Mouse (Mus musculus) myocyte (in vitro differentiated cells): ENCODE results near the gene Grxcr1.

Source experiments
- CEBPB ChIP-seq: IDR thresholded peaks from 2 replicates; pipeline ENCODE4 v1.6.1; 2011; ENCODE audit warnings: mild to moderate bottlenecking, moderate library complexity; ENCODE audit not compliant: poor library complexity, insufficient read depth, severe bottlenecking
- E2F4 ChIP-seq: IDR thresholded peaks from one replicate; pipeline ENCODE4 v1.6.1; 2011; ENCODE audit warnings: mild to moderate bottlenecking, control low read depth, moderate library complexity; ENCODE audit not compliant: insufficient read depth
- MAX ChIP-seq: IDR thresholded peaks from one replicate; pipeline ENCODE4 v1.6.1; 2011; ENCODE audit warnings: low read depth, mild to moderate bottlenecking, control low read depth
- MYOD1 ChIP-seq, 3 experiments: IDR thresholded peaks; one replicate each; pipeline ENCODE4 v1.6.1; 2011; ENCODE audit warnings: control low read depth in 2 of 3, low read depth in 2 of 3, mild to moderate bottlenecking in 2 of 3, moderate library complexity in 1 of 3; ENCODE audit not compliant: insufficient read length in 2 of 3, control insufficient read depth in 1 of 3
- MYOG ChIP-seq, 3 experiments: IDR thresholded peaks; one replicate each; pipeline ENCODE4 v1.6.1; 2011; ENCODE audit warnings: control low read depth in 2 of 3, low read depth in 2 of 3, mild to moderate bottlenecking in 2 of 3; ENCODE audit not compliant: insufficient read length in 2 of 3, control insufficient read depth in 1 of 3, insufficient read depth in 1 of 3
- POLR2A ChIP-seq: IDR thresholded peaks from one replicate; pipeline ENCODE4 v1.6.1; 2011; ENCODE audit warnings: low read depth, mild to moderate bottlenecking, control low read depth, moderate library complexity; ENCODE audit not compliant: insufficient read length
- POLR2AphosphoS2 ChIP-seq: IDR thresholded peaks from one replicate; pipeline ENCODE4 v1.6.1; 2011; ENCODE audit warnings: low read depth, control low read depth; ENCODE audit not compliant: insufficient read length
- TCF12 ChIP-seq: IDR thresholded peaks from one replicate; pipeline ENCODE4 v1.6.1; 2011; ENCODE audit warnings: mild to moderate bottlenecking, control low read depth; ENCODE audit not compliant: poor library complexity, insufficient read depth, severe bottlenecking
- TCF3 ChIP-seq: IDR thresholded peaks from one replicate; pipeline ENCODE4 v1.6.1; 2011; ENCODE audit warnings: low read depth, control low read depth; ENCODE audit not compliant: insufficient read length
- USF1 ChIP-seq: IDR thresholded peaks from one replicate; pipeline ENCODE4 v1.6.1; 2011; ENCODE audit warnings: low read depth, mild to moderate bottlenecking, control low read depth, moderate library complexity

DNA sequence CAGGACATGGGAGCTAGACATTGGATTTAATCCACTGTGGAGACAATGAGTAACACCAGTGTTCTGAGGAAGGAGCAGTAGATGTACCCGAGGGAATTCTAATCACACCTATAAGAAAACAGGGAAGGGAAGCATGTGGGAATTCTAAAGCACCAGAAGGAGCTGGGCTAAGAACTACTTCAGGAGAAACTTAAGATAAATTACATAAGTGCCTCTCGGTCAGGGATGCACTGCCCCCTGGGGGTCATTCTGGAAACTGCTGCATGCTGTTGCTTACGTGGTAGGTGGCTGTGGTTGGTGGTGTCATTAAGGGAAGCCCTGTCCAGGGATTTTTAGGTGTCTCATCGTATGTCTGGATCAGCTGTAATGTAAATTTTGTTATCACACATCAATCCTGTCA, 19.0 kb upstream of the Grxcr1 start:
- TF ChIP-seq POLR2A (no peak), CEBPB (no peak), TCF12 (no peak), MYOG (IDR thresholded peaks at IDR 0.05; ENCODE audit: control insufficient read depth in 1 of 3, insufficient read depth in 1 of 3, insufficient read length in 2 of 3, low read depth in 2 of 3) (no peak), POLR2AphosphoS2 (no peak), MYOD1 (IDR thresholded peaks at IDR 0.05; ENCODE audit: control insufficient read depth in 1 of 3, insufficient read length in 2 of 3, low read depth in 2 of 3) (no peak), MAX (no peak), USF1 (no peak), TCF3 (no peak), E2F4 (no peak)
